Mouse (Mus musculus) left cerebral cortex, postnatal 14 days (tissue): ENCODE results near the gene Tmem140. TPM values are rescaled to one million over a fixed set of nuclear protein-coding genes. Genes with fewer than 3 reads are reported as not detected.

Experiments
- DNase-seq, 2 experiments: peaks; one replicate each; pipeline ENCODE4 v3.0.0; 2021 to 2022; ENCODE audit warnings: low spot score in 2 of 2, mixed read lengths in 1 of 2
- intact Hi-C: fragments of 180-260 bp; cut with DNase I; formaldehyde crosslinking; loops from one replicate; pipeline ENCODE4 v1.15.1; 2025
- total RNA-seq, 2 experiments: library from RNA; stranded (reverse); gene quantifications; 2 replicates each; pipeline ENCODE4 v1.2.3; 2021

Gene Tmem140
- total RNA-seq, 2 experiments from 2014 or later, result 2.6 to 3.5 TPM

DNA sequence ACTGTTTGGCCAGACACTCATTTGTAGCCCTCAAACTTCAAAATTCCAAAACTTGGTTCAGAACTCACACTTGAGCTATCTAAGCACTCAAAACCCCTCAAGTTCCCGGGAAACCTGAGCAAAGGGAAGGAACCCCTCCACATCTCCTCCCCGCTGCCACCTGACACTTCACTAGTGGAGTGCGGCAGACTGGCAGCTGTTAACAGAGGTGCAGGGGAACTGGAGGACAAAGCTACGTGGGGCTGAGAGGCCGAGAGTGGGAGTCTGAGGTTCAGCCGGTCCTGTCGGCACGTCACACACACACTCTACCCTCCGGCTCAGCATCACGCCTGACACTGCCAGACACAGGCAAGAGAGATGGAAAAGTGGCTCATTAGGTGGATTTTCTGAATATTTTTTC is 40.9 kb downstream of the Tmem140 start:
- intact Hi-C loops, result no loop called here
- no peak for DNase-seq

DNA sequence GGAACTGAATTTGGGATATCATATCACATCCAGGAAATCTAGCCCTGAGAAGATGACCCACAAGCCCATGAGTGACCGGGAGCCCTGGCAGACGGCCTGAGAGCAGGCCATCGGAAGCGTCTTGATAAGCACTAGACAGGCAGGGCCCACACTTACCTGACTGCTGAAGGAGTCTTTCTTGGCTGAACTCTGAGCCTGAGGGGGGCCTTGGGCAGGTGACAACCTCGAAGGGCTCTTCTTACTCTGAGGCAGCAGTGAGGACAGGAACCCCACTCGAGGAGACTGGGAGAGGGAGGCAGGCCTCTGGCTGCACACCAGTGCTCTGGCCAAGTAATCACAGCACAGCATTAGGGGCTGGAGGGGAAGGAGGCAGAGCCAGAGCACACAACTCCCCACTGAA is 41.4 kb downstream of the Tmem140 start:
- intact Hi-C loops, result no loop called here
- DNase-seq, result no peak

DNA sequence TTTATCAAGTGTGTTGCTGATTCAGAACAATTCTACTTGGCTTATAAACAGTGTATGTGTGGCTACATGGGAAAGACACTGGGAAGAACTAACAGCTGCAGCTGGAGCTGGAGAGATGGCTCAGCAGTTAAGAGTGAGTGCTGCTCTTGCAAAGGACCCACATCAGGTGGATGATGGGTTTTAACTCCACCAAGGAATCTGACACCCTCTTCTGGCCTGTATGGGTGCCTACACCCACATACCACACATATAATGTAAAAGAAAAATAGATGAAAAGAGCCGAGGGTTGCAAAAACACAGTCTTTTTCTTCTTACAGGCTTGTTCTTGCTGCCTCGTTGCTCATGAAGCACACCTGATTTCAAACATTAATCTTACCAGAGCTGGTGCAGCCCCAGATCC is 43.2 kb downstream of the Tmem140 start:
- intact Hi-C loops, result no loop called here
- DNase-seq, result no peak

DNA sequence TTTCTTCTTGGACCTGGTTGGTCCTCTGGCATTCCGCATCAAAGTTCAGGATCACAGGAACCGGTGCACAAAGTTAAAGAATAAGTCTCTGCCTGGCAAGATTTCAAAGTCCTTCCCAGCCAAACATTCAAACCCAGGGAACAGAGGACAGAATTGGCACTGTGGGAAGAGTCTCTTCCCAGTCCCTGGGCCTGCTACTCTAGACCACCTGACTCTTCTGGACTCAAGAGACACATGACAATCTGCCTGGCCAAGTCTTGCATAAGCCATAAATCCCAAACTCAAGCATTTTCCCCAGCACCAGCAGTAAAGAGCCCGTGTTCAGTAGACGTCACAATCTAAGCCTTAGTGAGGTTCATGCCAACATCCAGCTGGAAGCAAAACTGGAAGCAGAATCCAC is 43.7 kb downstream of the Tmem140 start:
- DNase-seq, result peak in 1 of 2 experiments; percentile 52
- intact Hi-C loops, result no loop called here

DNA sequence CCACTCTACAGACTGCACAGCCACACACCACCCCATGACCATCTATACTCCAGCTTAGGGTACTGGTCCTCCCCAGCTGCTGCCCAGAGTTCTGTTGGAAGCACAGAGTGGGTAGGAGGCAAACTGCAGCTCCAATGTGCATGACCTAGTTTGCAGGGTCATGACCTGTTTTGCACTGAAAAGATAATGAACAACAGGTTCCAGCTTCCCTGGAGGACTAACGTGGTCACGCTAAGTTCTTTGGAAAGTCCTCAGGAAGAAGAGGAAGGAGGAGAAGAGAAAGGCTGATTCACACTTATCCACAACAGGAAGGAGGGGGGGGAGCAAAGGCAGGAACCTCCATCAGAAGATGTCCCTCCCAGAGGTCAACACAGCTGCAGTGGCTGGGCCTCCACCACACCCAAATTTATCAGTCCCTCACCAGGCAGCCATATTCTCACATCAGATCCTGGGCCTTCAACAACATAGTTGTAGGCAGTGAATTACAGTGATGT is 44.2 kb downstream of the Tmem140 start:
- DNase-seq, result no peak
- intact Hi-C loops, result no loop called here

DNA sequence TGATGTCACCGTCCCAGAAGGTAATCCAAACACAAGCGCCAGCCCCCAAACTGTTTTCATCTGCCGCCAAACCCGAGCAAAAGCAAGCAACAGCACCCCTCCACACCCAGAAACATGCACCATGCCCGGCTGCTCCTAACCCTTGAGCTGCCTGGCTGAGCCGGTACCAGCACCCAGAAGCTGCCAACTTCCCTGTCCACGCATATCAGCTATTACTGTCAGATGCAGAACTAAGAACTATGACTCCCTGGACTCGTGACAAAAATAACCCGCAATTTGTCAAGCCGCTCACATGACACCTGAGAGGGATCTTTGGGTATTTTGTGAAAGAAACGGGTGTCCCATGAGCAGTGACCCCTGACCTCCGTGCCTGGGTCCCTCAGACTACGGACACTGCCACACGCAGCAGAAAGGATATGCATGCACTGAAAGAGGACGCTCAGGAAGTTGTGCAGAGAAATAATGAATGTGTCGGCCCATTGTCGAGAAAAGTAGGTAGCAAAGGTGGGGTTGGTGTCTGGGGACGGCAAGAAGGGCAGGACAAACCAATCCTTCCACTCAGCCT is 44.8 kb downstream of the Tmem140 start:
- intact Hi-C loops, result no loop called here
- no peak for DNase-seq

DNA sequence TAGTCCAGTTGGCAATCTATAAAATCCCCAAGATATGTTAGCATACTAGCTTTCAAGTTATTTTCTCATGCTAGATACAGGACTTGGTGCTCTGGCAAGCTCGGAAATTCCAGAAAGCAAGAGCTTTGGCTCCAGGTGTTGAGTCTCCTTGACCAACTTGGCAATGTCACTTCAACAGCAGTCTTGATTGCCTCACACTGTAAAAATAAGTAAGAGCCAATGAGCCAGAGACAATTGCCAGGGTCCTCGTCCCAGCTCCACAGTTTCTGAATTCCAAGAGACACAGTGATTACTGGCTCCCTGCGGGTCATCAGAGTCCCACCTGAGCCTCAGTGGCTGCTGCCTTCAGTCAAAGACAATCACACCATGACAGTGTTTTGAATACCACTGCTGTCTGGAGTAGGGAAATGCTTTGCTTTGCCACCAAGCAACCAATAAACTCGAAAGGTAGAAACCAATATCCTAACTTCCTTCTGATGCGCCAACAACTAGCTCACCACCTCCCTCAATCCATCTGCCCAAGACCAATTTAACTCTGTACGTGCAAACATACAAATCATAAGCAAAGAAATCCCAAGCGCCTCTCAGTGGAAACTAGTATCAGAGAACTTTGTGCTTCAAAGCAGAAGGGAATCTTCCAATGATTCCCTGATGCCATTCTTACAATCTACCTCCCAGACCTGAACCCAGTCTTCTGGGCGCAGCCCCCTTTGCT is 46.8 kb downstream of the Tmem140 start:
- intact Hi-C loops, result no loop called here
- peak; percentile 8 to 37 for DNase-seq

DNA sequence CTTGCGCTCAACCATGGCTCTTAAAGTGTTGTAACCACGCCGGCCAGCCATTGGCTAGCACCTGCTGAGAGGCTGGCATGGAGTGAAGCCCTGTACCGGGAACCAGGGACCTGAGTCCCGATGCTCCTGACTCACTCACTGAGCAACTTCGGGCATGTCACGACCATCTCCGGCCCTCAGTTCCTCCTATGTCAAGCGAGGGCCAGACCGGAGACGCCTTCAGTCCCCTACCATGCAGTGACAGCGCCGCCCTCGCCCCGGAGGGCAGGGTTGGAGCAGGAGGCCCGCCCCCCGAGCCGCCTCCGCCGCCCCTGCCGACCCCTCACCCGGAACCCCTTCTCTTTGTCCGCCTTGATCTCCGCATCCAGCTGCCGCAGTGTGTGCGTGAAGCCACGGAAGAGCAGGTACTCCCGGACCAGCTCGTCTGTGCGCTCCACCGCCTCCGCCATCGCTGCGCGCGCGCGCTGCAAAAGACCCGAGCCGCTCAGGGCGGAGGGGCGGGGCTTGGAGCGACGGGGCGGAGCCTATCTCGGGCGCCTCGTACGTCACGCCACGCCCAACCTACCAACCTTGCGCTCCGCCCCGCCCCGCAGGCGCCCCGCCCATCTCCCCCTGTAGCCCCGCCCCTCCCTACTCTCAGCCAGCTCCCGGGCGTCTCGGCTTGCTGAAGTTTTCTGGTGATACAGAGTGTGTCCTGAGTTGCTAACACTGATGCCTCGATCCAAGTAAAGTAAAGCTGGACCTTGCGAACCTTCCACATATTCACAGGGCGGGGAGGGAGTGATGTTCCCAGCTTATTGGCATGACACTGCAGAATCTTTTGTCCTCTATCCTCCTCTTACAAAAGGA is 47.6 kb downstream of the Tmem140 start, which contains the start of gene Wdr91:
Wdr91 (minus strand) TSS at position 506 of the 849 bp plus-strand sequence.
- DNase-seq, result peak; percentile 92 to 95
- intact Hi-C loops, result no loop called here

DNA sequence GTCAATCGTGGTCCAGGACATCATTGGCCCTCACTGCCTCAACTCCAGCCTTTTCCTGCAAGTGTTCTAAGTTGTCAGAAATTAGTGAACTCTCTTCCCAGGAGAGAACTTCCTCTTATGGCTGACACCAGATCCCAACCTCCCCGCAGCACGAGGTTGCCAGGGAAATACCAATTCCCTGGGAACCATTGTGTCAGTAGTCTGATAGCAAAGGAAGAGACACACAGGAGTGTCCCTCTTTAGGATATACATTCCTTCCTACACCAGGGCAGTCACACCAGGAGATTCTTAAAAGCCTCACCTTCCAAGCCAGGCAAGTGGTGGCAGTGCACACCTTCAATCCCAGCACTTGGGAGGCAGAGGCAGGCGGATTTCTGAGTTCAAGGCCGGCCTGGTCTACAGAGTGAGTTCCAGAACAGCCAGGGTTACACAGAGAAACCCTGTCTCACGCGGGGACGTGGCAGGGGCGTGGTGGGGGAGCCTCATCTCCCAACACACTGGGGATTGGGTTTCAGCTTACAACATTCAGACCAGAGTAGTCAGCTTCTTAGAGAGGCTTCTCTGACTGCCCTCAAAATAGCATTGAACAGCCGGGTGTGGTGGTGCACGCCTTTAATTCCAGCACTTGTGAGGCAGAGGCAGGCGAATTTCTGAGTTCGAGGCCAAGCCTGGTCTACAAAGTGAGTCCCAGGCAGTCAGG is 50.5 kb downstream of the Tmem140 start:
- no peak for DNase-seq
- intact Hi-C loops, result no loop called here

DNA sequence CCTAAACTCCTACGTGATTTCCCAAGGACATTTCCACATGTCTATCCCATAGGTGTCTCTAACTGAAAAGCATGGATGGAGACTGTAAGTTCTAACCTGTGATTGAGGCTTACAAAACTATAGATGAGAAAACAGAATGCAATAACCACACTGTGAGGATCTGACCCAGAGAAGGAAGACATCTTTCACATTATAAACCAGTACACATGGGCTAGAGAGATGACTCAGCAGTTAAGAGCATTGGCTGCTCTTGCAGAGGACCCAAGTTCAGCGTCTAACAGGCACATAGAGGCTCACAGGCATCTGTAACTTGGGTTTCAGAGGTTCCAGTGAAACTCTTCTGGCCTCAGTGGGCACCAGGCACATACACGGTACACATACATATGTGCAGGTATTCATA is 51.5 kb downstream of the Tmem140 start:
- intact Hi-C loops, result no loop called here
- DNase-seq, result no peak

DNA sequence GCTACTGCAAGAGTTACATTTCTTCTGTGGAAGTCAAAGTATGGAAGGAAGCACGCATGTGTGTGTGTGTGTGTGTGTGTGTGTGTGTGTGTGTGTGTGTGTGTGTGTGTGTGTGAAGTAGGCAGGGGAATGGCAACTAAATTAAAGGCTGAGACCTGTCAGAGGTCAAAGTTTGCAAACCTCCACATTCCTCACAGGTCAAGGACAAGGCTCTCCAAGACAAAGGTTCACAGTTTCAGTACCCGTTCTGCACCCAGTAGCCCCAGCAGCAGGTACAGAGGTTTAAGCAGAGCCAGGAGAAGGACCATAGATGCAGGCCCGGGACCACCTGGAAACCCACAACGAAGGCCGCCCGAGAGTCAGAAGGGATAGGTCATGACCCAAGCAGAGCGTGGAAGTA is 56.2 kb downstream of the Tmem140 start:
- DNase-seq, result no peak
- intact Hi-C loops, result no loop called here

DNA sequence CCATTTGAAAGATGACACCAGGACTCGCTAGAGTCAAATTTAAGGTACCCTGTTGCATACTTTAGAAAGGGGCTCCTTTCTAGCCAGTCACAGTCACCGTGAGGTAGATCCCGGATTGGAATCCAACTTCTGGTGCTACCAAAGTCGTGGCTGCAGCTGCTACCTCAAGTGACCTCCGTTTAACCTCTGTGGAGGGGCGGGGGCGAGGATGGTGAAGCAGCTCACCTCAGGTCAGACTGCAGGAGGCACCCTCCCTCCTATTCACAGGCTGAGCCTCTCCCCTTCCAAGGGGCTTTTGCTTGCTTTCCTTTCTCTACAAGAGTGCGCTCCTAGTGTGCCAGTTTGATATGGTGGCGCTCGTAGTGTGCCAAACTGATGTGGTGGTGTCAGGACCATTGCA is 57.0 kb downstream of the Tmem140 start, which contains the start of gene Stra8:
Stra8 (plus strand) TSS at position 208 of the 400 bp plus-strand sequence.
- no peak for DNase-seq
- intact Hi-C loops, result loop anchor here (10.0 kb wide), 1 partner anchor 405 kb away; no protein-coding TSS in a partner anchor

DNA sequence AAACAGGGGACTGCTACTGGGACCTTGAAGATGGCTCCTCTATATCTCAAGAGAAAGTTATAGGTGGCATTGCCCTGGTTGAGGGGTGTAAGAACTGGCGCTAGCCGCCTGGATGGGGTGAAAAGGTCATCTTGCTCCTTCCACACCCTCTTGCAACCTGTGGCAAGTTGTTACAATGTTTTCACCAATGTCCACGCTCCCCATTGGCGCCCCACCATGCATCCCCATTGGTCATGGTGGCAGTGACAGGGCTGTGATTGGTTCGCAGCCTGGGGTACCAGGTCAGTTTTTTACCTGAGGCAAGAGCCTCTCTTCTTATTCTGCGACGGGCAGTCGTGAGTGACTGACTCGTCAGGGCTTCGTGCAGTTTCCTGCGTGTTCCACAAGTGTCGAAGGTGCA is 57.7 kb downstream of the Tmem140 start:
- intact Hi-C loops, result loop anchor here (10.0 kb wide), 1 partner anchor 406 kb away; no protein-coding TSS in a partner anchor
- no peak for DNase-seq

DNA sequence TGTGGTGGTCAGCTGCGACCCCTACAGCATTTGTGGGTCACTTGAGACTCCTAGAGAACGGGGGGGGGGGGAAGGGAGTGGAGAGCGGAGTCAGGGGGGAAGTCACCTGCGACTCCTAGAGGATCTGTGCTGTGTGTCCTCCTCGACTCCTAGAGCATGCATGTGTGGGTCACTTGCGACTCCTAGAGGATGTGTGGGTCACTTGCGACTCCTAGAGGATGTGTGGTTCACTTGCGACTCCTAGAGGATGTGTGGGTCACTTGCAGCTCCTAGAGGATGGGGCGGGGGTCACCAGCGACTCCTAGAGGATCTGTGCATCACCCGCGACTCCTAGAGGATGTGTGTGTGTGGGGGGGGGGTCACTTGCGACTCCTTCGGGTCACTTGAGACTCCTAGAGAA is 59.0 kb downstream of the Tmem140 start:
- DNase-seq, result peak; percentile 27 to 60

More for the DNA sequence above, 59.0 kb downstream of the Tmem140 start:
- intact Hi-C loops, result loop anchor here (10.0 kb wide), 1 partner anchor 407 kb away; no protein-coding TSS in a partner anchor

Other genes with a start within 250 kb of the Tmem140 start
- gene Agbl3, start 82.7 kb upstream of the Tmem140 start, total RNA-seq, result 10 to 100 TPM; 14.5 to 19.3 TPM
- gene Cyren, start 14.9 kb downstream of the Tmem140 start, total RNA-seq, result 1 to 10 TPM; 3.3 to 4.4 TPM
- 10 to 100 TPM; 30.6 to 31.2 TPM for gene Wdr91, start 47.7 kb downstream of the Tmem140 start, total RNA-seq
- gene Stra8, start 57.0 kb downstream of the Tmem140 start, total RNA-seq, result not detected
- gene Slc23a4, start 125.3 kb downstream of the Tmem140 start, total RNA-seq, result 1 to 10 TPM; 1.1 TPM